Mouse (Mus musculus) heart, adult 2 months (tissue): ENCODE data around the gene Exoc4. TPM values are rescaled to one million over a fixed set of nuclear protein-coding genes. Genes with fewer than 3 reads are reported as not detected.

Source experiments
- DNase-seq, 2 experiments: peaks; one replicate each; pipeline ENCODE4 v3.0.0; 2021
- H3K27ac ChIP-seq: fragments of 200-600 bp; 2 replicates; pipeline ENCODE4 v1.8.1; 2022
- H3K27me3 ChIP-seq: fragments of 200-500 bp; 2 replicates; pipeline ENCODE4 v1.6.1; 2012; ENCODE audit warnings: mild to moderate bottlenecking, low read length, inconsistent platforms, mixed read lengths; ENCODE audit not compliant: control insufficient read depth, insufficient read depth
- H3K36me3 ChIP-seq: fragments of 200-500 bp; 2 replicates; pipeline ENCODE4 v1.6.1; 2012; ENCODE audit warnings: low read length, inconsistent platforms; ENCODE audit not compliant: control insufficient read depth, insufficient read depth
- H3K4me1 ChIP-seq: fragments of 200-500 bp; 2 replicates; pipeline ENCODE4 v1.6.1; 2011; ENCODE audit warnings: low read length; ENCODE audit not compliant: control insufficient read depth, insufficient read depth
- H3K4me3 ChIP-seq: fragments of 200-600 bp; 2 replicates; pipeline ENCODE4 v1.8.1; 2022
- H3K79me2 ChIP-seq: fragments of 200-500 bp; replicated peaks from 2 replicates; pipeline ENCODE4 v1.6.1; 2012; ENCODE audit warnings: mild to moderate bottlenecking, inconsistent platforms, low read length, moderate library complexity, mixed read lengths; ENCODE audit not compliant: control insufficient read depth, insufficient read depth
- H3K9ac ChIP-seq: fragments of 200-500 bp; 2 replicates; pipeline ENCODE4 v1.6.1; 2012; ENCODE audit warnings: low read depth, mild to moderate bottlenecking, control low read depth, inconsistent platforms, low read length, mixed read lengths
- CTCF ChIP-seq: fragments of 200-600 bp; IDR thresholded peaks from 2 replicates; pipeline ENCODE4 v1.8.1; 2022; ENCODE audit warnings: antibody characterized with exemption, mild to moderate bottlenecking, moderate library complexity
- EP300 ChIP-seq: fragments of 200-500 bp; IDR thresholded peaks from 2 replicates; pipeline ENCODE4 v1.6.1; 2011; ENCODE audit warnings: low read depth, low read length, control low read depth; ENCODE audit not compliant: insufficient read depth
- POLR2A ChIP-seq: fragments of 200-500 bp; IDR thresholded peaks from 2 replicates; pipeline ENCODE4 v1.6.1; 2011; ENCODE audit warnings: mild to moderate bottlenecking, low read depth, low read length, control low read depth; ENCODE audit not compliant: insufficient read depth
- WGBS: fragments of 180-500 bp; shearing (Covaris S2); methylation state at CpG from one replicate; pipeline ENCODE4 v1.1.7; 2018; 5-methylcytosine and 5-hydroxymethylcytosine counted together
- intact Hi-C: fragments of 180-260 bp; cut with DNase I; formaldehyde crosslinking; loops from one replicate; pipeline ENCODE4 v1.15.1; 2025
- polyA plus RNA-seq: library from polyadenylated mRNA; depleted of rRNA; stranded (reverse); fragments of >200 nt; gene quantifications from 2 replicates; pipeline ENCODE4 v1.2.3, GENCODE M21; 2012
- total RNA-seq, 2 experiments: library from RNA; stranded (reverse); gene quantifications; 2 replicates each; pipeline ENCODE4 v1.2.3; 2021

Gene Exoc4
- total and polyA plus RNA-seq, 3 experiments: 9.9 to 36.0 (median 34.0) TPM

- Histone ChIP-seq H3K4me1 (peaks cover 16% of the 10 kb centered on the region), H3K4me3 (no peak overlapping the region), H3K36me3 (peaks cover 2% of the 10 kb centered on the region), H3K27ac (peak overlapping the region; percentile 22), H3K79me2 (no peaks in the 10 kb centered on the region), H3K9ac (no peak overlapping the region), H3K27me3 (no peaks in the 10 kb centered on the region)
- intact Hi-C loops: no loop called here
- 0 out of 2 replicates have a peak, but pooled peaks have one; percentile 11 for TF ChIP-seq EP300
- TF ChIP-seq CTCF: peak; percentile 35
- no peak for TF ChIP-seq POLR2A
- WGBS: 9% methylated on average over 6 of the region's 6 CpGs
- DNase-seq: peak; percentile 44 to 45
Observed at GRCm38 (mm10) chr6:33823777-33824302, 575.0 kb downstream of the Exoc4 start.

GRCm38 (mm10) chr6:33828499-33828898 is 579.6 kb downstream of the Exoc4 start:
- H3K36me3 ChIP-seq: peaks cover 2% of the 10 kb centered on the region
- H3K4me1 ChIP-seq: peaks cover 7% of the 10 kb centered on the region
- H3K27me3 ChIP-seq: no peaks in the 10 kb centered on the region
- no peak for DNase-seq
- H3K79me2 ChIP-seq: no peaks in the 10 kb centered on the region
- no peak overlapping the region for H3K9ac ChIP-seq
- TF ChIP-seq POLR2A: no peak
- TF ChIP-seq CTCF: no peak
- TF ChIP-seq EP300: no peak
- WGBS: 94% methylated on average over 6 of the region's 6 CpGs
- intact Hi-C loops: no loop called here
- no peak overlapping the region for H3K4me3 ChIP-seq
- no peak overlapping the region for H3K27ac ChIP-seq

DNA sequence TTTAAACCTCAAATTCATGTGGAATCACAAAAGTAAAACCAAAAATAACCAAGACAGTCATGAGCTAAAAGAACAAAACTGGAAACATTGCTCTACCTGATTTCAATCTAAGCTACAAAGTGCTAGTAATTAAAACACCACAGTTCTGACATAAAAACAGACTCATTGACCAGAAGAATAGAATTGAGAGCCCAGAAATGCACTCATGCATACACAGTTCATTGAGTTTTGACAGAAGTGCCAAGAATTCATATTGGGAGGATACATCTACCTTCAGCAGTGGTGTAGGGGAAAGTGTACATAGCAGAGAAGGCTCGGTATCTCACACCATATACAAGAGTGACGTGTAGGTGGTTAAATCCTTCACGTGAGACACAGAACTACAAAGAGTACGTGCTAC is 580.4 kb downstream of the Exoc4 start:
- Histone ChIP-seq H3K36me3 (peaks cover under 1% of the 10 kb centered on the region; the same call in 1 of the 2 replicates), H3K9ac (no peak overlapping the region), H3K79me2 (no peaks in the 10 kb centered on the region), H3K27ac (no peak overlapping the region), H3K27me3 (no peaks in the 10 kb centered on the region), H3K4me3 (no peak overlapping the region), H3K4me1 (peaks cover under 1% of the 10 kb centered on the region)
- DNase-seq: no peak
- TF ChIP-seq CTCF (no peak), EP300 (no peak), POLR2A (no peak)
- WGBS: 96% methylated on average over 4 of the region's 4 CpGs
- intact Hi-C loops: no loop called here

DNA sequence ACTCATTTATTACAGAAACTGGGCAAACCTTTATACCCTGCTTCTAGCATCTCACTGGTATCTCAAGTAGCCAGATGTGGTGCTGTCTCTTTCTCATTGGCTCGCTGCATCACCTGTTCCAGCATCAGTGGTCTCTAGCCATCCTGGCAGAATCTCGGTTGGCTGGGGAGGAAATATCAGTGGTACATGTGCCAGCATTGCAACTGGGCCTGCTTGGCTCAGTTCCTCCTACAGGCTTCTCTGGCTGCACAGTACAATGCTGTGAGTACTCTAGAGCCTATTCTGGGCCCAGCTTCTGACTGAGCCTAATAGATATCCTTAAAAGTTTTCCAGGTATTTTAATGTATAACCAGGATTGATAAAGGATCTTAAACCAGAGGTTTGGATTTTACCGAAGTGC is 582.4 kb downstream of the Exoc4 start:
- Histone ChIP-seq H3K79me2 (no peaks in the 10 kb centered on the region), H3K27me3 (no peaks in the 10 kb centered on the region), H3K4me3 (no peak overlapping the region), H3K4me1 (no peaks in the 10 kb centered on the region), H3K9ac (no peak overlapping the region), H3K36me3 (no peaks in the 10 kb centered on the region), H3K27ac (no peak overlapping the region)
- intact Hi-C loops: no loop called here
- TF ChIP-seq POLR2A (no peak), EP300 (no peak), CTCF (no peak)
- WGBS: 79% methylated on average over 3 of the region's 3 CpGs
- DNase-seq: no peak

- no peaks in the 10 kb centered on the region for H3K4me1 ChIP-seq
- no peak overlapping the region for H3K9ac ChIP-seq
- H3K79me2 ChIP-seq: no peaks in the 10 kb centered on the region
- H3K27ac ChIP-seq: no peak overlapping the region
- H3K4me3 ChIP-seq: no peak overlapping the region
- no peaks in the 10 kb centered on the region for H3K36me3 ChIP-seq
- DNase-seq: no peak
- WGBS: 83% methylated on average over 4 of the region's 4 CpGs
- no peaks in the 10 kb centered on the region for H3K27me3 ChIP-seq
- TF ChIP-seq EP300: no peak
- TF ChIP-seq POLR2A: no peak
- no peak for TF ChIP-seq CTCF
- intact Hi-C loops: no loop called here
Observed at GRCm38 (mm10) chr6:33832978-33833377, 584.1 kb downstream of the Exoc4 start.

DNA sequence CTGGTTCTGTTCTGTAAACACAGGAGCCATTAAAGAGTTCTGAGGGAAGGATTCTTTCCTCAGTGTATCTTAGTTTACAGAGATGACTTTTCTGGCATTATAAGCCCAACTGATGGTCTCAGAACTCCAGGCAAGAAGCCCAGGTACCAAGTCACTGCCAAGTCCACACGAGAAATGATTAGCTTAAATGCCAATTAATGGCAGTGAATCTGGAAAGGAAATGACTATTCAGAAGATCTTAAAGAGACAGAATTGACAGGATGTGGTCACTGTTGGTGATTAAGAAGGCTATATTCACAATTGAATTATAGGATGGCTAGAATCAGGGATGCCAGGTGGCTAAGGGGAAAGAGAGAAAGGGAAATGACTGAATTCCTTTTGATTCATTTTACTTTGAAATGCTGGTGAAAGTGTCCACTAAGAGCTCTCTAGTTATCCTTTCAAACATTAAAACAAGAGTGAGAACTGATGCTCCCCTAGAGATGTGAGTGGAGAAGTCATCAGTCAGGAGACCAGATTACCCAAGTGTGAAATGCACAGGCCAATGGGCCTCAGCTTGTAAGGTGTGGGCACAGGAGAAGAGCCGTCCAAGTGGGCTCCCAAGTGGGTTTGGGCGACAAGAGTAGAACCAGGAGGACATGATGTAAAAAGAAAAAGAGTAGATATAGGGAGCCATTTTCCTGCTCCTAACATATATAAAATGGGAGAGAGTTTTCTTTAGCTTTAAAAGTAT is 587.3 kb downstream of the Exoc4 start:
- 68% methylated on average over 3 of the region's 3 CpGs for WGBS
- Histone ChIP-seq H3K27ac (no peak overlapping the region), H3K4me1 (no peaks in the 10 kb centered on the region), H3K79me2 (no peaks in the 10 kb centered on the region), H3K9ac (no peak overlapping the region), H3K27me3 (no peaks in the 10 kb centered on the region), H3K4me3 (no peak overlapping the region), H3K36me3 (no peaks in the 10 kb centered on the region; the same call in 1 of the 2 replicates)
- intact Hi-C loops: no loop called here
- TF ChIP-seq CTCF: no peak
- no peak for DNase-seq
